Mouse (Mus musculus) kidney, postnatal 0 days (tissue): ENCODE measurements at regions not wholly inside any gene's neighbourhood (a gene's known extent, or its start where the extent isn't known, plus 50 kb on each side); places are given as distances from the start of the nearest gene placed in this dataset.

Experiments
- ATAC-seq: fragments of 200-750 bp; cut with Nextera tagmentation; replicated peaks from 2 replicates; pipeline ENCODE4 v1.8.0; 2017; ENCODE audit warnings: low read depth, moderate number of reproducible peaks, moderate TSS enrichment, moderate library complexity; ENCODE audit not compliant: low FRiP score
- DNase-seq: peaks from one replicate; pipeline ENCODE4 v3.0.0-alpha.2; 2016; ENCODE audit warnings: low spot score
- H3K27ac ChIP-seq: fragments of 300-500 bp; sonication (generic); 2 replicates; pipeline ENCODE4 v1.5.1; 2014; ENCODE audit warnings: mild to moderate bottlenecking
- H3K27me3 ChIP-seq: fragments of 300-500 bp; sonication (generic); 2 replicates; pipeline ENCODE4 v1.6.1; 2014; ENCODE audit warnings: low read length, mixed read lengths; ENCODE audit not compliant: insufficient read depth
- H3K36me3 ChIP-seq: fragments of 300-500 bp; sonication (generic); 2 replicates; pipeline ENCODE4 v1.6.1; 2014; ENCODE audit warnings: low read length, mixed read lengths; ENCODE audit not compliant: insufficient read depth
- H3K4me1 ChIP-seq: fragments of 300-500 bp; sonication (generic); replicated peaks from 2 replicates; pipeline ENCODE4 v1.6.1; 2014; ENCODE audit warnings: antibody characterized with exemption, low read length, mixed read lengths; ENCODE audit not compliant: insufficient read depth
- H3K4me2 ChIP-seq: fragments of 300-500 bp; sonication (generic); 2 replicates; pipeline ENCODE4 v1.6.1; 2014; ENCODE audit warnings: mild to moderate bottlenecking, low read length, moderate library complexity, mixed read lengths
- H3K4me3 ChIP-seq: fragments of 300-500 bp; sonication (generic); replicated peaks from 2 replicates; pipeline ENCODE4 v1.5.1; 2014; ENCODE audit warnings: low read depth, low read length
- H3K9ac ChIP-seq: fragments of 300-500 bp; sonication (generic); 2 replicates; pipeline ENCODE4 v1.6.1; 2014; ENCODE audit warnings: low read depth, low read length
- H3K9me3 ChIP-seq: fragments of 300-500 bp; sonication (generic); replicated peaks from 2 replicates; pipeline ENCODE4 v1.6.1; 2016; ENCODE audit warnings: low read length, inconsistent platforms, mixed read lengths
- CTCF ChIP-seq: IDR thresholded peaks from 2 replicates; pipeline ENCODE4 v1.5.1; 2016; ENCODE audit warnings: antibody characterized with exemption, low read depth, mild to moderate bottlenecking, moderate library complexity
- WGBS: fragments of 180-500 bp; shearing (Covaris S2); extraction: QIAGEN DNeasy Blood & Tissue Kit; methylation state at CpG from one replicate; pipeline ENCODE4 v1.1.7; 2014; 5-methylcytosine and 5-hydroxymethylcytosine counted together

DNA sequence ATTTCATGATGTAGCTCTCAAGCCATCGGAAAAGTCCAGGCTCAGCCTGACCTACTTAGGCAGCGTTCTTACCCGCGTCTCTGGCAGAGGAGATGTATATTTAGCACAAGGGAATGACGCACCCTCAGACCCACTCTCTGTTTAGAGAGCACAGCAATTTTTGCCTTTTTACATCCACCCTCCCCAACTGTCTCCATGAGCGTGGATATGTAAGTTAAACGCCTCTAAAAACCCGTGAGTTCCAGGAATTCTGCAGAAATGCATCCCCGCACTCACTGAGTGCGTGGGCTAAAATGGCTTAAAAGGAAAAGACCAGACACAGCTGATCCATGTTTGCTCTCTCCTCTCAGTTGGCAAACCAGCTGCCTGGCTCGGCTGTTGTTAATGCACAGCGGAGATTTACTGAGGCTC, 267.8 kb upstream of the Arid1b start:
- ATAC-seq: no peak
- TF ChIP-seq CTCF: no peak
- no peak overlapping the region for H3K27ac ChIP-seq
- H3K9ac ChIP-seq: no peak overlapping the region
- H3K27me3 ChIP-seq: no peaks in the 10 kb centered on the region
- DNase-seq: peak; percentile 41
- peak overlapping the region; percentile 21; the same call in 1 of the 2 replicates for H3K4me2 ChIP-seq
- H3K9me3 ChIP-seq: no peaks in the 10 kb centered on the region
- 42% methylated on average over 12 of the region's 12 CpGs for WGBS
- H3K4me1 ChIP-seq: no peaks in the 10 kb centered on the region
- no peak overlapping the region for H3K4me3 ChIP-seq
- H3K36me3 ChIP-seq: no peaks in the 10 kb centered on the region

DNA sequence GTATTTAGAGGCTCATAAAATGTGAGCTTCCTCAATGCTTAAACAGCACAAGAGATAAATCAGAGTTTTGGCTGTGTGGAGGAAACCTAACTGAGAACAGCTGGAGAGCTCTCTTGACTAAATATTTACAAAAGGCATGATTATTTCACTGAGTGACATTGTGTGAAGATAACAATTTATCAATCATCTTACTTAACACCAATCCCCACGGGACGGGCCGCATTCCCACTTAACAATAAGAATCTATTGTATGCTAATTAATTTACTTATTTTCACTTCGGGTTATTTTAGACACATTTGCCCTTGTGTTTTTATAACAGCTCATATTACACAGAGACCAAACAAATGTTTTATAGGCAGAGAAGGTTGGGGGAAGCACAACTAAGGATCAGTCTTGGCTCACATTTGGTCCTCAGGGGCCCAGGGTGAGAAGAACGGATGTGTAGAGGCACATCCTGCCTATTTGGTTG, 259.7 kb upstream of the Arid1b start:
- Histone ChIP-seq H3K9ac (no peak overlapping the region), H3K9me3 (no peaks in the 10 kb centered on the region), H3K4me3 (no peak overlapping the region), H3K4me1 (peaks cover 5% of the 10 kb centered on the region; the same call in 1 of the 2 replicates), H3K27ac (peak overlapping the region; percentile 80; the same call in 1 of the 2 replicates), H3K27me3 (no peaks in the 10 kb centered on the region), H3K36me3 (no peaks in the 10 kb centered on the region), H3K4me2 (no peak overlapping the region; the same call in 1 of the 2 replicates)
- 15% methylated on average over 5 of the region's 5 CpGs for WGBS
- TF ChIP-seq CTCF: no peak
- ATAC-seq (no peak; the same call in 1 of the 2 replicates), DNase-seq (peak; percentile 87)

DNA sequence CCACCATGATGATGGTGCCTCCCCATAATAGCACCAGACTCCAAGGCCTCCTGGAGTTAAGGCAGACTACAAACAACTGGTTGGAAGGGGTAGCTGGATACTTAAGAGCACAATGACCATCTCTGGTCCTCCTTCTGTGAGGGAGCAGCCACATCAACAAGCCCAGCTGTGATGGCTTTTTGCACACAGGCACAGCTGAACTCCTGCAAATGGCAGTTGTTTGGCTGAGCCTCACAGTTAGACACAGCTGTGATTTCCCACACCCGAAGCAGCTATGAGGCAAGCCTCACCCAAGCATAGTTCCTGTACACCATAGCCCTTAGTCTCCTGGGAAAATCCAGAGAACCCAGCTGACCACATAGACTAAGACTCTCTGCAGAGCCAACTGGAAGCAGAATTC, 258.9 kb upstream of the Arid1b start:
- H3K4me3 ChIP-seq: no peak overlapping the region
- no peak overlapping the region for H3K4me2 ChIP-seq
- no peaks in the 10 kb centered on the region for H3K27me3 ChIP-seq
- no peaks in the 10 kb centered on the region for H3K36me3 ChIP-seq
- H3K27ac ChIP-seq: peak overlapping the region; percentile 80
- H3K4me1 ChIP-seq: peaks cover 5% of the 10 kb centered on the region; the same call in 1 of the 2 replicates
- H3K9ac ChIP-seq: no peak overlapping the region
- 14% methylated on average over 1 of the region's 1 CpGs for WGBS
- ATAC-seq (no peak), DNase-seq (peak; percentile 61)
- TF ChIP-seq CTCF: no peak
- no peaks in the 10 kb centered on the region for H3K9me3 ChIP-seq

DNA sequence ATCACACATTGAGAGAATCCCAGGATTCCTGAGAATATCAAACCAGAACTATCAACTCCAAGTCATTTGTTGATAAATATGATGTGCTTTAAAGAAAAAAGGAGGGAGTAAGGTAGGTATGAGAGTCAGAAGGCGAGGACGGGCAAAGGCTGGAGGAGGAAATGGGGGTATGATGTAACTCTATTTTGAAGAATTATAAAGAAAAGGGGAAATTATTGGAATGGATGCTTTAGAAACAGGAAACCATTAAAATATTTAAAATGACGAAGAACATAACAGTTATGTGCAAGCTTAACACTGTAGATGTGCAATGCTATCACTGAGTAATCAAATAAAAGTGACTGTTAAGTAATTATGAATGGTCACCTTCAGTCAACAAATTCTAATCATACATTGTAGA, 257.4 kb upstream of the Arid1b start:
- no peak for DNase-seq
- TF ChIP-seq CTCF: no peak
- Histone ChIP-seq H3K36me3 (no peaks in the 10 kb centered on the region), H3K4me3 (no peak overlapping the region), H3K9me3 (no peaks in the 10 kb centered on the region), H3K9ac (no peak overlapping the region), H3K27me3 (no peaks in the 10 kb centered on the region), H3K27ac (no peak overlapping the region), H3K4me1 (peaks cover 5% of the 10 kb centered on the region; the same call in 1 of the 2 replicates), H3K4me2 (no peak overlapping the region)
- no peak for ATAC-seq
- WGBS: 76% methylated on average over 3 of the region's 3 CpGs

DNA sequence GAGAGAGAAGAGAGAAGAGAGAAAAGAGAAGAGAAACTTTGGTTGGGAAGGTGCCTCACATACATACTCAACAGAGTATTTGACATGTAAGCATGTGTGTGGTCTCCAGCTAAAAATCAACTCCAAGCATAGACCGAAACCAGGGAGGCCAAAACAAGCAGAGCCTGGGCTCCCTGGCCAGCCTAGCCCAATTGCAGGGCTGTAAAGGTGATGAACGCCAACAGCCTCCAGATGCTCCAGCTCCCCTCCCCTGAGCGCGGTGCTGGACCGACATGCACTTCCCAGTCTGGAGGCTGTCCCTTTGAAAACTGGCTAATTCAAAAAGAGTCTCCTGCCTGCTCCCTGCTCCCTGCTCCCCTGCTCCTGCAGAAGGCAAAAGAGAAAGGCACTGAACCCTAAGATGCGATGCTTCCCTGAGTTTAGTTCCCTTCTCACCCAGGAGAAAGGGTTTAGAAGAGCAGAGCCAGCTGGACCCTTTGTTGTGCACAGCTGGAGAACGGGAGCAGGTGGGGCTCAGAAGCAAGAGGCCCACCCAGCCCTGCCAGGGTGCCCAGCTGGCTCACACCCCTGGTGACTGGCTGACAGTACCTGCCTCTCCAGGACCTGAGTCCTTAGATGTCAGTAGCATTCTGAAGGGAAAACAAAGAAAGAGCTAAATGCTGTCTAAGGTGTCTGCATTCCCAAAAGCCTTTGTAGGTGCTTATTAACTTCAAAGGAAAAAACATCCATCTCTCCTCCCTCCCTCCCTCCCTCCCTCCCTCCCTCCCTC, 255.2 kb upstream of the Arid1b start:
- Histone ChIP-seq H3K4me1 (peaks cover 5% of the 10 kb centered on the region; the same call in 1 of the 2 replicates), H3K9me3 (no peaks in the 10 kb centered on the region), H3K9ac (no peak overlapping the region), H3K27me3 (no peaks in the 10 kb centered on the region), H3K4me3 (no peak overlapping the region), H3K4me2 (no peak overlapping the region), H3K27ac (no peak overlapping the region), H3K36me3 (no peaks in the 10 kb centered on the region)
- ATAC-seq: no peak
- DNase-seq: no peak
- WGBS: 23% methylated on average over 7 of the region's 7 CpGs
- no peak for TF ChIP-seq CTCF

DNA sequence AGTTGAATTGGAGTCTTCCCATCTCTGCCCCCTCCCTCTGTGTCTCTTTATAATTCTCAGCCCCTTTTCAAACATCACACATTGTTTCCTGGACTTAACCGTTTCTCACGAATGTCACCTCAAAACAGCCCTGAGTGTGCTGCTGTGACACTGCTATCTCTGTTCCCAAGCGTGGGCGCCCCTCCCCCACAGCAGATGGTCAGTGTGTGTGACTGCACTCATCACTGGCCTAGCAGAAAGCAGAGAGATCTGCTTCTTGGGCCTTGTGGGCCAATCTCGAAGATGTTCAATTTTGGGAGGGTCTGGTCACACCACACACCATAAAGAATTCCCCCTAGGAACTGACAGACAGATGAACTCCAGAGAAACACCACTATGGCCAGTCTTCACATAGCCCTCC, 253.3 kb upstream of the Arid1b start:
- Histone ChIP-seq H3K4me3 (no peak overlapping the region), H3K9ac (no peak overlapping the region), H3K9me3 (no peaks in the 10 kb centered on the region), H3K27me3 (no peaks in the 10 kb centered on the region), H3K4me1 (peaks cover 5% of the 10 kb centered on the region; the same call in 1 of the 2 replicates), H3K27ac (no peak overlapping the region), H3K4me2 (no peak overlapping the region), H3K36me3 (no peaks in the 10 kb centered on the region)
- TF ChIP-seq CTCF: no peak
- ATAC-seq: no peak
- DNase-seq: no peak
- WGBS: 41% methylated on average over 5 of the region's 5 CpGs
